Mouse (Mus musculus) cerebellum, adult 18-20 months (tissue): Measurements from ENCODE around the gene Atg9a.

ENCODE experiments used
- DNase-seq, 2 experiments: peaks; one replicate each; pipeline ENCODE4 v3.0.0; 2021

The Atg9a gene

GRCm38 (mm10) chr1:75168093-75168471 is 23.9 kb downstream of the Atg9a start:
- DNase-seq: no peak

GRCm38 (mm10) chr1:75160256-75160617 is 31.8 kb downstream of the Atg9a start:
- no peak for DNase-seq

GRCm38 (mm10) chr1:75159540-75160255 is 32.3 kb downstream of the Atg9a start:
- no peak for DNase-seq

- DNase-seq: no peak
Observed at GRCm38 (mm10) chr1:75158990-75159389, 33.0 kb downstream of the Atg9a start.

GRCm38 (mm10) chr1:75155837-75156236 is 36.2 kb downstream of the Atg9a start:
- DNase-seq: no peak

- no peak for DNase-seq
Observed at GRCm38 (mm10) chr1:75148727-75149126, 43.3 kb downstream of the Atg9a start.

GRCm38 (mm10) chr1:75147411-75148135 is 44.4 kb downstream of the Atg9a start:
- DNase-seq: no peak

- no peak for DNase-seq
Observed at GRCm38 (mm10) chr1:75145589-75145988, 46.4 kb downstream of the Atg9a start.

- peak; percentile 94 to 98 for DNase-seq
Observed at GRCm38 (mm10) chr1:75142301-75143261, 49.4 kb downstream of the Atg9a start, which contains the start of the genes Cnppd1 and Retreg2. TSS of gene Cnppd1 (minus strand) at chr1:75142711. TSS of gene Retreg2 (plus strand) at chr1:75142778.

GRCm38 (mm10) chr1:75141486-75142190 is 50.4 kb downstream of the Atg9a start:
- DNase-seq: peak; percentile 51 to 64

GRCm38 (mm10) chr1:75140601-75141190 is 51.3 kb downstream of the Atg9a start:
- DNase-seq: no peak

- DNase-seq: no peak
Observed at GRCm38 (mm10) chr1:75138448-75138847, 53.5 kb downstream of the Atg9a start.

- no peak for DNase-seq
Observed at GRCm38 (mm10) chr1:75136730-75137129, 55.3 kb downstream of the Atg9a start.

- no peak for DNase-seq
Observed at GRCm38 (mm10) chr1:75136293-75136692, 55.7 kb downstream of the Atg9a start.

- DNase-seq: no peak
Observed at GRCm38 (mm10) chr1:75133421-75134207, 58.4 kb downstream of the Atg9a start, which contains the start of gene Slc23a3. TSS of gene Slc23a3 (minus strand) at chr1:75133890.
